Mouse (Mus musculus) layer of hippocampus, adult 2 months (tissue): ENCODE measurements around the gene Olfr446. TPM values are rescaled to one million over a fixed set of nuclear protein-coding genes. Genes with fewer than 3 reads are reported as not detected.

Source experiments
- DNase-seq, 2 experiments: peaks; one replicate each; pipeline ENCODE4 v3.0.0; 2022; ENCODE audit warnings: low spot score in 2 of 2
- H3K27ac ChIP-seq: fragments of 200-600 bp; 2 replicates; pipeline ENCODE4 v1.8.1; 2022
- H3K4me3 ChIP-seq: fragments of 200-600 bp; 2 replicates; pipeline ENCODE4 v1.8.1; 2022; ENCODE audit warnings: mild to moderate bottlenecking
- CTCF ChIP-seq: fragments of 200-600 bp; conservative IDR thresholded peaks from 2 replicates; pipeline ENCODE4 v1.8.1; 2022; ENCODE audit warnings: antibody characterized with exemption, mild to moderate bottlenecking, moderate library complexity
- long read RNA-seq, 2 experiments: library from polyadenylated mRNA; stranded (forward); transcript quantifications; one replicate each; pipeline ENCODE4 v2.0.0; 2021; ENCODE audit warnings: borderline mapping rate in 2 of 2
- total RNA-seq, 2 experiments: library from RNA; stranded (reverse); gene quantifications; 2 replicates each; pipeline ENCODE4 v1.2.3; 2021

Gene Olfr446
- not detected for total RNA-seq
- long read RNA-seq, experiment 1, result 0 reads
- long read RNA-seq, experiment 2, result 0 reads

- no peak for DNase-seq
These were observed at the start of gene Olfr446 for GRCm38 (mm10) chr6:42921077-42921476. TSS of gene Olfr446 (plus strand) at chr6:42921377.

GRCm38 (mm10) chr6:42876323-42876722 is 44.9 kb upstream of the Olfr446 start:
- no peak for TF ChIP-seq CTCF
- Histone ChIP-seq H3K4me3 (no peak overlapping the region), H3K27ac (no peak overlapping the region)
- DNase-seq, result peak; percentile 8 to 9

More at GRCm38 (mm10) chr6:42921077-42921476, at the start of gene Olfr446:
- H3K4me3 ChIP-seq, result no peak within 1 kb of the TSS
- H3K27ac ChIP-seq, result no peak within 1 kb of the TSS
- TF ChIP-seq CTCF, result no peak

- no peak within 1 kb of the TSS for H3K27ac ChIP-seq
- no peak for DNase-seq
- TF ChIP-seq CTCF, result no peak
- H3K4me3 ChIP-seq, result no peak within 1 kb of the TSS
These were observed 31.0 kb upstream of the Olfr446 start, which contains the start of gene Olfr448 for GRCm38 (mm10) chr6:42890141-42890540. TSS of gene Olfr448 (plus strand) at chr6:42890441.

- Histone ChIP-seq H3K27ac (no peak overlapping the region), H3K4me3 (no peak overlapping the region)
- no peak for DNase-seq
- no peak for TF ChIP-seq CTCF
These were observed 20.8 kb upstream of the Olfr446 start for GRCm38 (mm10) chr6:42900345-42900744.

GRCm38 (mm10) chr6:42908578-42908977 is 12.6 kb upstream of the Olfr446 start, which contains the start of gene Olfr447:
TSS of gene Olfr447 (plus strand) at chr6:42908878.
- Histone ChIP-seq H3K4me3 (no peak within 1 kb of the TSS), H3K27ac (no peak within 1 kb of the TSS)
- no peak for DNase-seq
- no peak for TF ChIP-seq CTCF

- no peak within 1 kb of the TSS for H3K27ac ChIP-seq
- H3K4me3 ChIP-seq, result no peak within 1 kb of the TSS
- TF ChIP-seq CTCF, result no peak
- DNase-seq, result no peak
These were observed 27.6 kb downstream of the Olfr446 start, which contains the start of gene Olfr444 for GRCm38 (mm10) chr6:42948767-42949166. TSS of gene Olfr444 (plus strand) at chr6:42949067.

GRCm38 (mm10) chr6:42980377-42980776 is 59.2 kb downstream of the Olfr446 start:
- TF ChIP-seq CTCF, result no peak
- DNase-seq, result no peak
- Histone ChIP-seq H3K27ac (no peak overlapping the region), H3K4me3 (no peak overlapping the region)

Other genes with a start within 250 kb of the Olfr446 start
- gene Tcaf1, start 211.3 kb upstream of the Olfr446 start, total RNA-seq, result 100 to 1,000 TPM; 215 to 221 TPM
- gene Olfr453, start 182.0 kb upstream of the Olfr446 start, total RNA-seq, result not detected
- not detected for gene Olfr38, start 165.0 kb upstream of the Olfr446 start, total RNA-seq
- gene Olfr452, start 136.3 kb upstream of the Olfr446 start, total RNA-seq, result not detected
- gene Olfr450, start 109.4 kb upstream of the Olfr446 start, total RNA-seq, result not detected
- gene Olfr449, start 87.0 kb upstream of the Olfr446 start, total RNA-seq, result not detected
- gene Olfr448, start 30.9 kb upstream of the Olfr446 start, total RNA-seq, result not detected
- not detected for gene Olfr447, start 12.5 kb upstream of the Olfr446 start, total RNA-seq
- not detected for gene Olfr444, start 27.7 kb downstream of the Olfr446 start, total RNA-seq
- gene Olfr441, start 185.0 kb downstream of the Olfr446 start, total RNA-seq, result not detected
- not detected for gene Olfr237-ps1, start 225.2 kb downstream of the Olfr446 start, total RNA-seq
- gene Olfr437, start 241.9 kb downstream of the Olfr446 start, total RNA-seq, result not detected